Mouse (Mus musculus): Measurements from ENCODE around the gene Ankrd31.

Ankrd31 gene

GRCm38 (mm10) chr13:96943571-96943970 lies 195.5 kb downstream of the Ankrd31 start:
- DNase-seq, result no peak

DNA sequence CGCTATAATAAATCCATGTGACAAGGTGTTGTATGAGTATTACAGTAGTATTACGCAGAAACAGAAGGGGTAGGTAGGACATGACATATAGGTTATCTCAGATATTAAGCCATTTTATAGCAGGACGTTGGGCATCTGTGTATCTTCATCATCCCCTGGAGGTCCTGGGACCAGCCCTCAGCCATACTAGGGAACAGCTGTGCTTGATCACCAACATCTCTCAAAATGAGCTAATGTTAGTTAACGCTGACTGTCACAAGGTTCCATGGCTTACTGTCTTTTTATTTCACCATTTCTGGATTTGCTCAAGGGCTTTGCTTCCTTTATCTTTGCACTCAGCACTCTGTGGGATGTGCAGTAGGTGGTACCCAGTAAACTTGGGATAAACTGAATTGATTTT lies 197.7 kb downstream of the Ankrd31 start:
- no peak for DNase-seq

DNA sequence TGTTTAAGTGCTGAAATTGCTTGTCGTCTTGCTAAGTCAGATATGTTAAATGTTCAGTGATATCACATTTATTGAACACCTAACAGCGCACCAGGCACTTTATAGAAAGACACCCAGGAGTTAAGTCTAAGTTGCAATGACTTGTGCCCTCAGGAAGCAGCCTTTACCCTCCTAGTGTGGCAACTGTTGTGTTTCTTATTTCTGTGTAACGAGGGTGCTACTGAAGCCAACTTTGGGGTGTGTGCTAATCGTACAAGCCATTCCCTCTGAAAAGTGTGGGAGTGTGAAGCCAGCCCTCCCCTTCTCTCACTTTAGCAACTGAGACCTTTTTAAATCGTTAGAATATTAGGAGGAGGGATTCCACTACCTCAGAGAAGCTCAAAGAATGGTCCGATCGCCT lies 199.7 kb downstream of the Ankrd31 start:
- DNase-seq, result no peak

- no peak for DNase-seq
Observed at GRCm38 (mm10) chr13:96951880-96952279, 203.8 kb downstream of the Ankrd31 start.

DNA sequence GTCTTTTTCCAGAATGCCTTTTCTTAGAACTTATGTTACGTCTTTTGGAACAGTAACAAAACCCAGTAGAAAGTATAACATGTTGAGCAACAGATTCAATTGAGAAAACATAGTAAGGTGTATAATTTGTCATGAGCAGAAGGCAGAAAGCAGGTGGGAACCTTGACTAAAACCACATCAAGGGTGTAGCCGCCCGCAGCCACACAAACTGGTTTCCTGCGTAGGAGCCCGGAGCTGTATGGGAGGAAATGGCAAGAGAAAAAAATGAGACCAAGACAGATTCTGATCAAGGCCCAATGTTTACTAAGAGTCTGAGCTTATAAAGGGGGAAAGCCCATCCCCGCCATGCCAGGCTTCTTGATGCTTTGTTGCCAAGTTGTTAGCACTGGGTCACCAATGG lies 208.4 kb downstream of the Ankrd31 start:
- no peak for DNase-seq

Data from right cerebral cortex, adult 18-20 months (tissue).